Comparison of ENCODE assay signal across 8 mouse cellular contexts in the genomic region with DNA sequence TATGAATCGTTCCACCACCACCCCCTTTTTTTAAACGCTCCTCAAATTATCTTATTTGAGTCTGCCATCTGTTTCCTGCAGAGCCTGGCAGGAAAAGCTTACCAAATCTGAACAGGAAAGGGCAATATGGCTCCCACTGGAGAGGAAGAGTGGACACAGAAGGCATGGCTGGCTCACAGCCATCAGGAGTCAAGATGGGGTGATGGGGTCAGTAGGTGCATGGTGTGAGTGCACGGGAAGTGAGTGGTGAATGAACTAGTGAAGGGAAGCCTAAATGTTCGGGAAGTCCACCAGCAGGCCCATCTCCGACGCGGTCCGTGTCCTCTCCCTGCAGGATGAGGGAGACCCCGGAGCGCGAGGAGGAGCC. TPM values are rescaled to one million over a fixed set of nuclear protein-coding genes. Genes with fewer than 3 reads are reported as not detected.
DNase-seq lines count a peak whose midpoint lies in the region; ATAC-seq and TF ChIP-seq lines count a peak whose summit lies in the region.

No protein-coding gene starts in this region.

- 20% methylated on average over 11 of the region's 11 CpGs for WGBS in heart, postnatal 0 days
- 2% methylated on average over 11 of the region's 11 CpGs for WGBS in macrophage (ENCODE audit: missing documents)

- ATAC-seq in heart, postnatal 0 days (ENCODE audit: insufficient read depth, low read depth), result peak; percentile 37

- peak overlapping the region; percentile 55 for H3K4me3 ChIP-seq in heart, postnatal 0 days (ENCODE audit: low read depth, low read length)
- peak overlapping the region; percentile 43 for H3K4me3 ChIP-seq in macrophage (ENCODE audit: inconsistent target)

- H3K9me3 ChIP-seq in heart, postnatal 0 days (replicated peaks; ENCODE audit: control insufficient read depth, low read length), result no peaks in the 10 kb centered on the region

- H3K27ac ChIP-seq in heart, postnatal 0 days (ENCODE audit: low read depth), result peak overlapping the region; percentile 90
- peak overlapping the region; percentile 58 for H3K27ac ChIP-seq in macrophage

- 0 out of 2 replicates have a peak, but pooled peaks cover 3% of the 10 kb centered on the region for H3K36me3 ChIP-seq in heart, postnatal 0 days (replicated peaks; ENCODE audit: control insufficient read depth, insufficient read depth, low read length)
- no peaks in the 10 kb centered on the region for H3K36me3 ChIP-seq in macrophage (ENCODE audit: inconsistent target)

- no peak for TF ChIP-seq CTCF in heart, postnatal 0 days (IDR thresholded peaks at IDR 0.05; ENCODE audit: low read depth)

- H3K4me1 ChIP-seq in heart, postnatal 0 days (ENCODE audit: control insufficient read depth, insufficient read depth), result peaks cover 11% of the 10 kb centered on the region

- peak; percentile 69; the same call in 1 of the 2 replicates for TF ChIP-seq EP300 in heart, postnatal 0 days (IDR thresholded peaks at IDR 0.05; ENCODE audit: low read depth)

- H3K27me3 ChIP-seq in heart, postnatal 0 days (ENCODE audit: control insufficient read depth, insufficient read depth, low read length), result no peaks in the 10 kb centered on the region

- H3K79me2 ChIP-seq in macrophage (ENCODE audit: inconsistent target), result peaks cover 3% of the 10 kb centered on the region; the same call in 1 of the 2 replicates

- peak overlapping the region; percentile 83 for H3K4me2 ChIP-seq in heart, postnatal 0 days (ENCODE audit: low read depth, low read length)

- peak; percentile 24 for DNase-seq in right cerebral cortex, postnatal 25 days
- no peak for DNase-seq in right cerebral cortex, postnatal 14 days
- peak; percentile 72 to 77 for DNase-seq in cerebellum, postnatal 36 days
- DNase-seq in heart, postnatal 0 days (ENCODE audit: low spot score), result peak; percentile 35
- peak; percentile 68 to 79 for DNase-seq in kidney, postnatal 4 days
- DNase-seq in c-Kit-positive CD71-positive TER-119-positive erythroid progenitor cells, embryonic 14.5 days (ENCODE audit: low spot score), result no peak
- no peak for DNase-seq in ovary, postnatal 36 days (ENCODE audit: low spot score)

- peak overlapping the region; percentile 69 for H3K9ac ChIP-seq in heart, postnatal 0 days (replicated peaks; ENCODE audit: low read depth, low read length)

RNA-seq across cellular contexts. Expression of gene Klhl35, which starts 2.1 kb away (rescaled TPM):
- total RNA-seq in heart, postnatal 0 days (2014; rRNA removed; ENCODE audit: low replicate concordance), result 0.73 and 1.6 TPM in 2 replicates
- polyA plus RNA-seq in heart, postnatal 0 days (2015; fragmentation: Nextera tagmentation; extraction: Ambion mirVana), result 0.59 and 0.75 TPM in 2 replicates
- 1 to 10 TPM in 6 of 26 experiments, under 1 TPM in 2, not detected in 18; 0.70 to 2.4 (median 1.6) TPM for total RNA-seq in macrophage (2018; cell fraction: chromatin; rRNA removed)
- total RNA-seq in macrophage (2018; cell fraction: cytosol; rRNA removed), result 1 to 10 TPM in 1 of 26 experiments, under 1 TPM in 25; 0.11 to 1.1 (median 0.31) TPM
- 1 to 10 TPM in 5 of 26 experiments, under 1 TPM in 6, not detected in 15; 0.31 to 1.5 (median 0.89) TPM for total RNA-seq in macrophage (2018; cell fraction: nucleus; rRNA removed)
- polyA plus RNA-seq in macrophage (2018), result 0.26 to 0.35 TPM in 2 of 3 replicates, not detected in the other

RNA-seq across cellular contexts. Expression of gene Rps3, which starts 15.6 kb away (rescaled TPM):
- total RNA-seq in heart, postnatal 0 days (2014; rRNA removed; ENCODE audit: low replicate concordance), result 804 and 987 TPM in 2 replicates
- polyA plus RNA-seq in heart, postnatal 0 days (2015; fragmentation: Nextera tagmentation; extraction: Ambion mirVana), result 439 and 463 TPM in 2 replicates
- total RNA-seq in macrophage (2018; cell fraction: chromatin; rRNA removed), result 100 to 1,000 TPM in 1 of 26 experiments, 10 to 100 TPM in 25; 26.2 to 122 (median 50.9) TPM
- 100 to 1,000 TPM; 181 to 369 (median 243) TPM for total RNA-seq in macrophage (2018; cell fraction: cytosol; rRNA removed)
- total RNA-seq in macrophage (2018; cell fraction: nucleus; rRNA removed), result 100 to 1,000 TPM in 5 of 26 experiments, 10 to 100 TPM in 21; 59.6 to 128 (median 84.4) TPM
- polyA plus RNA-seq in macrophage (2018), result 269 to 859 TPM (median 797 TPM) in 3 replicates

Comparison
In these comparisons a context has a peak if more than half of its experiments do, and no peak if none do; other contexts are left out.
1. DNase-seq: peak in right cerebral cortex, postnatal 25 days (single experiment), cerebellum, postnatal 36 days (2 of 2), heart, postnatal 0 days (single experiment) and kidney, postnatal 4 days (2 of 2); none in right cerebral cortex, postnatal 14 days (single experiment), c-Kit-positive CD71-positive TER-119-positive erythroid progenitor cells, embryonic 14.5 days (single experiment) and ovary, postnatal 36 days (single experiment).